Mouse (Mus musculus) erythroid progenitor cell, adult 5-6 weeks (primary cell): ENCODE measurements around the gene Sar1a. TPM values are rescaled to one million over a fixed set of nuclear protein-coding genes. Genes with fewer than 3 reads are reported as not detected.

Experiments used
- ATAC-seq: replicated peaks from 2 replicates; pipeline ENCODE4 v1.8.0; 2016; ENCODE audit warnings: moderate number of reproducible peaks, mild to moderate bottlenecking, moderate TSS enrichment, inconsistent platforms; ENCODE audit not compliant: poor library complexity, low FRiP score, severe bottlenecking
- total RNA-seq, 2 experiments: library from RNA; stranded (forward) in 1 of 2; stranded (reverse) in 1 of 2; fragments of 150-400 nt in 1 of 2; fragments of 186-747, 209-891 nt in 1 of 2; gene quantifications; 2 replicates each; pipeline versions ENCODE4 v1.2.3 to v1.2.4; 2015 to 2017; ENCODE audit warnings: low replicate concordance in 2 of 2

The Sar1a gene
- total RNA-seq (2015; ENCODE audit: low replicate concordance) = 43.6 and 65.2 TPM in 2 replicates
- total RNA-seq (2017; ENCODE audit: low replicate concordance) = 26.9 and 52.8 TPM in 2 replicates

GRCm38 (mm10) chr10:61680015-61680913 lies at the start of gene Sar1a:
Gene Sar1a, plus strand, starts transcription at chr10:61680299.
- peak; percentile 99 for ATAC-seq

- ATAC-seq = no peak
Measured at GRCm38 (mm10) chr10:61632445-61632844, 47.7 kb upstream of the Sar1a start.

- no peak for ATAC-seq
Measured at GRCm38 (mm10) chr10:61637055-61637454, 43.0 kb upstream of the Sar1a start.

GRCm38 (mm10) chr10:61640363-61640762 lies 39.7 kb upstream of the Sar1a start:
- ATAC-seq = no peak

GRCm38 (mm10) chr10:61646557-61646956 lies 33.5 kb upstream of the Sar1a start:
- ATAC-seq = no peak

GRCm38 (mm10) chr10:61647790-61648736 lies 32.0 kb upstream of the Sar1a start, which contains the start of gene Ppa1:
Gene Ppa1, plus strand, starts transcription at chr10:61648552.
- peak; percentile 90 for ATAC-seq

DNA sequence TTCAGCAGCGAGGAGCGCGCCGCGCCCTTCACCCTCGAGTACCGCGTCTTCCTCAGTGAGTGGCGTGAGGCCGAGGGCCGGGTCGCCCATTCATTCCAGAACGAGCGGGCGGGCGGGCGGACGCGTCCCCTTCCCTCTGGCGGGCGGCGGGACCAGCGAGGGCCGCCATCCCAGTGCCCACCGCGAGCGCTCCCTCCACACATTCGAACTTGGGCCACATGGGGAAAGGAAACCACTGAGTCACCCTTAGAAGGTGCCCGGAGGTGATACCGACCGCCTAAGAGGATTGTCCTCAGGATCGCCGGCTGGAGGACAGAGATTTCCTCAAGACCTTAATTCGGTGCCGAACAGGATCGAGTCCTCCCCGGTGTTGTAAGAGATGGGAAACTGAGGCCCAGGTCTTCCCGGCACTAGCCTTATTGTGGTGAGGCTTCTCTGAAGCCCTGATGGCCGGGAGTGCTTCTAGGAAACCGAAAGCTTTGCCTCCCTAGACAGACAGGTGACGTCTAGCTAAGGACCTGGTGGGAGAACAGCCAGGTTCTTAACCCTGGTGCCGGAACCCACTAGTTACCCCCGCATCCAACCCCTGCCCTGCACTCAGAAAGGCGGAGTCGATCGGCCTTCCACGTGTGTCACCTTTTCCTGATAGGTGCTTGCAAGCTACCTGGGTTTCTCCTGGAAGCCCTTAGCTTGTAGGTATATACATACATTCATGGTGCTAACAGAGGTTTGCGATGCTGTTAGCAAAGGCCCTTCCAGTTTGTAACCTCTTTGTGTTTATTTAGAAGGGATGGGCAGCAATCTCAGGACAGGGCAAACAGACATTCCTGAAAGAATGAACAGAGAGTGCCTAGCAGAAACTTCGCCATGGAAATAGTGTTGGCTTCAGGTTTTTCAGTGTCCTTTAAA lies 31.1 kb upstream of the Sar1a start:
- ATAC-seq = peak; percentile 66

DNA sequence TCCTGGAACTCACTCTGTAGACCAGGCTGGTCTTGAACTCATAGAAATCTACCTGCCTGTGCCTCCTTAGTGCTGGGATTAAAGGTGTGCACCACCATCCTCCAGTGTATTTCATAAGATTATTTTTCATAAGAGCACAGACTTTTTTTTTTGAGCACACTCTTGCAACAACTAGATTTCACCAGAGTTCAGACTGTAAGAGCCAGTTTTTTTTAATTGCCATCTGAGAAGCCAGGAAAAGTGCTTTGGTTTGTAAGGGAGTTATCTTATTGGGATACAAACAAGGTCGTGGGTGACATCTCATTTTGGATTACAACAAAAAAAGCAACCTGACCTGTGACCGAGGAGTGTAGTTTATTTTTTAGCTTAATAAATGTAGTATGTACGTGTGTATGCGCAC lies 26.0 kb upstream of the Sar1a start:
- no peak for ATAC-seq

DNA sequence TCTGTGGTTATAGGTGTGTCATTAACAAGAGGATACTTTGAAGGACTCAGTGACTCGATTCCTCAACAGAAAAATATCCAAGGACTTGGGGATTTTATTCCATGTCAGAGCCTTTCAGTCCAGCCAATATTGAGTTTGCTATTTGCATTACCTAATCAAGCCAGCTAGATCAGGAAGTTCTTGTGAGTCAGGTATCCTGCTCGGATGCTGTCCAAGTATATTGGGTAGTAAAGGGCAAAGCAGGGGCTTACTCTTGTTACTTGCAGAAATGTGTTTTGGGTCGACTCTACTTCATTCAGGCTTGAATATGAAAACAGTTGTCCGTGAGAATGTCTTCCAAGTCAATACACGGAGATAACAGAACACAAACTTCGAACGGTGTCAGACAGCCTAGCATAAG lies 25.4 kb upstream of the Sar1a start:
- no peak for ATAC-seq

GRCm38 (mm10) chr10:61655188-61655587 lies 24.9 kb upstream of the Sar1a start:
- no peak for ATAC-seq

DNA sequence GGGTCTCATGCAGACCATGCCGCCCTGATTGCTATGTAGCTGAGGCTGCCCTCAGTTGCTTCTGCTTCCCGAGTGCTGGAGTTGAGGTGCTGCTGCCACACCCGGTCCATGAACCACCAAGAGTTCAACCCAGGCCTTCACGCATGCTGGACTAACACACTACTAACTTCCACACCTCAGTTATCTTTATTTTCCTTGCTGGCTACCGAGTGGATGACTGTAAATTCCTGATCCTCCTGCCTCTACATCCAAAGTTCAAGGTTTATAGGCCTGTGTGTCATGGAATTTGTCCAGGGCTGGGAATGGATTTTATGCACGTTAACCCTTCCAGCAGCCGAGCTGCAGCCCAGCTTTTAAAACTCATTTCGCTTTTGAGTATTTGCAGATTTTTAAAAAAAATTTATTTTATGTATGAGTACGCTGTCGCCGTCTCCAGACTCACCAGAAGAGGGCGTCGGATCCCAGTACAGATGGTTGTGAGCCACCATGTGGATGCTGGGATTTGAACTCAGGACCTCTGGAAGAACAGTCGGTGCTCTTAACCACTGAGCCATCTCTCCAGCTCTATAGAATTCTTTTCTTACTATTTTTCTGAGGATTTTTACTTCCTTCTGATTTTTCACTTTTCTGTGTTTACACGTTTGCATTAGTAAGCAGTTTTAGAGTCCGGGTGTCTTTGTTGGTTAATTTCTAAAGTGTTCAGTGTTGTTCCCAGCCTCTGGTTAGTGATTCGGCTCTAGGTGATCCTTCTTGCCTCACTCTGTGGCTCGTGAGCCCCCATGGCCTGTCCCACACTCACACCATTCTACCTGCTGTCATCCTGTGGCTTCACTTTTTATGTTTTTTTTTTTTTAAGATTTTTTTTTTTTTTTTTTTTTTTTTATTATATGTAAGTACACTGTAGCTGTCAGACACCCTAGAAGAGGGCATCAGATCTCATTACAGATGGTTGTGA lies 22.9 kb upstream of the Sar1a start:
- ATAC-seq = no peak

DNA sequence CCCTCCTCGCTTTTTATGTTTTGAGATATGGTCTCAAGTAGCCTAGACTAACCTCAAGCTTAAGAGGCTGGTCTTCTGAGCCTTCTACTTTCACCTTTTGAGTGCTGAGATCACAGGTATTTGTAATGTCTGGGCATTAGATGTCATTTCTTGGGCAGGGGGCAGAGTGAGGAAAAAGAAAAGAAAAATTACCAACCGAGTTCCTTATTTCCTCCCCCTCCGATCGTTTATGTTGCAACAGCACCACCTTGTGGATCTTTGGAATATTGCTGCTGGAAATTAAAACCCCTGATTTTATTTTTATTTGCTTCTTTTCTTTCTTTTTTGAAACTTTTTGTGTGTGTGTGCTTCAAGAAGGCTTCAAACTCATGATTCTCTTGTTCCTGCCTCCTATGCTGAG lies 22.1 kb upstream of the Sar1a start:
- ATAC-seq = no peak; the same call in 1 of the 2 replicates

GRCm38 (mm10) chr10:61661887-61662286 lies 18.2 kb upstream of the Sar1a start:
- ATAC-seq = no peak

DNA sequence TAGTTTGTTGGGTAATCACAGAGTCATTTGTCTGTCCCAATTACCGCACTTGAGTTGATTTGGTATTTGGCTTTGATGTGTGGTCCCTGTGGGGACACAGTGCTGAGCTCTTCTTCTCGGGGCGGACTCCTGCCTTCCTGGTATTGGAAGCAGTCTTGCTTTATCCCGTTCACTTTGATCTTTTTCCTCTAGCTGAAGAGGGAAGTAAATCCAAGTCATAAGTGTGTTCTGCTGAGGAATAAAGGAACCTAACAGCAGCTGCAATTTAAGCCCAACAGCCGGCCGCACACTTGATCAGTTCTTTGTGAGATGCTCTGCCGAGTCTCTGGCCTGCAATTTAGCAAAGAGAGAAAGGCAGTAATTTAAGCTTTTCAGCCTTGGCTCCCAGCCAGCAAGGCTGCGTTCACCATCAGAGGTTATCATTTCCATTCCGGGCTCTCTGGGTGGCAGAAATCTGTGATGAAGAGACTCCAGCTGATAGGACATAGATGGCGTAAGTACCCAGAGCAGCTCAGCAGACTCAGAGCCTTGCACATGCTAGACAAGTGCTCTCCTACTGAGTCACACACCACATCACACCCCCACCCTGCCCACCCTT lies 17.6 kb upstream of the Sar1a start:
- ATAC-seq = no peak

DNA sequence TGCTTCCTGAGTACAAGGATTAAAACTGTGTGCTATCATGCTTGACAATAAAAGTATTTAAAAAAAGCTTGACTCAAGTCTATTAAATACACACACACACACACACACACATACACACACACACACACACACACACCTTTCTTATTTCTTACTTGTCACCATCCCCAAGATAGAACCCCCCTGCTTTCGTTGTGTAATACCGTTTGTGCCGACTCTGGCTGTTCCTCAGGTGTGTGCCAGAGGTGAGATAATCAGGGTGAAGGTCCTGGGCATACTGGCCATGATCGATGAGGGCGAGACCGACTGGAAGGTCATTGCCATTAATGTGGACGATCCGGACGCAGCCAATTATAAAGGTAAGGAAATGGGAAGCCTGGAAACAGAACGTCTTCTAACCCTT lies 15.0 kb upstream of the Sar1a start:
- ATAC-seq = no peak

DNA sequence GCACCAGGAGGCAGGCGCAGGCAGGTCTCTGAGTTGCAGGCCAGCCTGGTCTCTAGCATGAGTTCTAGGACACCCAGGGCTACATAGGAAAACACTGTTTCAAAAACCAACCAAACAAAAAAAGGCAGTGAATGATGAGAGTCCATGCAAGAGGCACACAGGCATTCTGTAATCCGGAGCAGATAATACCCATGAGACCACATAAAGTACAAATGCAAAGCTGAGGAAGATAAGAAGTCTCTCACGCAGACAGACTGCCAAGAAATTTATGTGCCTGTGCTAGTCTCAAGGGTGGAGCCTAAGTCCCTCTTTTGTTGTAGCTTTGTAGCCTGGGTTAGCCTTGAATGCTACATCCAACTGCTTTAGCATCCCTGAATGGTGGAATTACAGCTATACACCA lies 14.4 kb upstream of the Sar1a start:
- no peak for ATAC-seq

GRCm38 (mm10) chr10:61669289-61669688 lies 10.8 kb upstream of the Sar1a start:
- ATAC-seq = no peak

DNA sequence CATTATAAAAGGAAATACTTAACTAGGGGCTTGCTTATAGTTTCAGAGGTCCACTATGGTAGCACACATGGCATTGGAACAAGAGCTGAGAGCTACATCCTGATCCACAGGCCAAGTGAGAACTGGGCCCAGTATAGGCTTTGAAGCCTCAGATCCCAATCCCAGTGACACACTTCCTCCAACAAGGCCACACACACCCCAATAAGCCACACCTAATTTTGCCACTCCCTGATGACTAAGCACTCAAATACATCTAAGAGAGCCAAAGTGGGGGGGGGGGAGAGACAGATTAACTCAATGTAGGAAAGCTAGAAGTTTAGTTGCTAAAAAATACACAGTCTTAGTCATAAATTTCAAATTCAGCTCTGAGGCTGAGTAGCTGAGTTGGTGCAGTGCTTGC lies 10.2 kb upstream of the Sar1a start:
- peak; percentile 49; the same call in 1 of the 2 replicates for ATAC-seq
